Mouse (Mus musculus): ENCODE data around the gene 1700016K19Rik. TPM values are rescaled to one million over a fixed set of nuclear protein-coding genes. Genes with fewer than 3 reads are reported as not detected.

The 1700016K19Rik gene
- polyA plus RNA-seq, 1 experiment: not detected

GRCm38 (mm10) chr11:75985948-75986347 is 13.8 kb upstream of the 1700016K19Rik start:
- no peaks in the 10 kb centered on the region for H3K79me3 ChIP-seq (ENCODE audit: low read depth)
- peaks cover 12% of the 10 kb centered on the region for H3K27me3 ChIP-seq (ENCODE audit: control insufficient read depth, insufficient read depth, insufficient read length)
- TF ChIP-seq MYOG (IDR thresholded peaks at IDR 0.05; ENCODE audit: control insufficient read depth, extremely low read depth, insufficient read length) (no peak), MAX (IDR thresholded peaks at IDR 0.05) (no peak), FOSL1 (IDR thresholded peaks at IDR 0.05; ENCODE audit: insufficient read depth, low read length, poor library complexity, severe bottlenecking) (no peak), CTCF (IDR thresholded peaks at IDR 0.05; ENCODE audit: control insufficient read depth, insufficient read depth, insufficient read length) (no peak), CEBPB (IDR thresholded peaks at IDR 0.05; ENCODE audit: low read depth) (no peak), MYOD1 (IDR thresholded peaks at IDR 0.05; ENCODE audit: control insufficient read depth, insufficient read length, low read depth) (no peak), USF1 (IDR thresholded peaks at IDR 0.05; ENCODE audit: low read depth) (no peak)
- no peak overlapping the region for H3ac ChIP-seq (ENCODE audit: control insufficient read depth, insufficient read length, low read depth)
- H3K4me3 ChIP-seq (ENCODE audit: insufficient read depth, poor library complexity, severe bottlenecking): no peak overlapping the region
- no peaks in the 10 kb centered on the region for H3K79me2 ChIP-seq (ENCODE audit: control insufficient read depth, insufficient read depth)
- H3K36me3 ChIP-seq (ENCODE audit: control insufficient read depth, insufficient read depth): no peaks in the 10 kb centered on the region

- Histone ChIP-seq H3K27me3 (ENCODE audit: control insufficient read depth, insufficient read depth, insufficient read length) (peaks cover 15% of the 10 kb centered on the region), H3ac (ENCODE audit: control insufficient read depth, insufficient read length, low read depth) (no peak overlapping the region), H3K4me3 (ENCODE audit: insufficient read depth, poor library complexity, severe bottlenecking) (no peak overlapping the region), H3K79me3 (ENCODE audit: low read depth) (no peaks in the 10 kb centered on the region), H3K79me2 (ENCODE audit: control insufficient read depth, insufficient read depth) (no peaks in the 10 kb centered on the region), H3K36me3 (ENCODE audit: control insufficient read depth, insufficient read depth) (no peaks in the 10 kb centered on the region)
- TF ChIP-seq CTCF (IDR thresholded peaks at IDR 0.05; ENCODE audit: control insufficient read depth, insufficient read depth, insufficient read length): no peak
- no peak for TF ChIP-seq FOSL1 (IDR thresholded peaks at IDR 0.05; ENCODE audit: insufficient read depth, low read length, poor library complexity, severe bottlenecking)
- TF ChIP-seq MAX (IDR thresholded peaks at IDR 0.05): no peak
- TF ChIP-seq MYOD1 (IDR thresholded peaks at IDR 0.05; ENCODE audit: control insufficient read depth, insufficient read length, low read depth): no peak
- TF ChIP-seq MYOG (IDR thresholded peaks at IDR 0.05; ENCODE audit: control insufficient read depth, extremely low read depth, insufficient read length): no peak
Observed at GRCm38 (mm10) chr11:75990965-75991835, 8.5 kb upstream of the 1700016K19Rik start.

- Histone ChIP-seq H3K36me3 (ENCODE audit: control insufficient read depth, insufficient read depth) (no peaks in the 10 kb centered on the region), H3K4me3 (ENCODE audit: insufficient read depth, poor library complexity, severe bottlenecking) (no peak overlapping the region), H3K79me2 (ENCODE audit: control insufficient read depth, insufficient read depth) (no peaks in the 10 kb centered on the region), H3K27me3 (ENCODE audit: control insufficient read depth, insufficient read depth, insufficient read length) (peaks cover 15% of the 10 kb centered on the region), H3ac (ENCODE audit: control insufficient read depth, insufficient read length, low read depth) (no peak overlapping the region), H3K79me3 (ENCODE audit: low read depth) (no peaks in the 10 kb centered on the region)
- TF ChIP-seq USF1 (IDR thresholded peaks at IDR 0.05; ENCODE audit: low read depth): no peak
- no peak for TF ChIP-seq MAX (IDR thresholded peaks at IDR 0.05)
- TF ChIP-seq MYOG (IDR thresholded peaks at IDR 0.05; ENCODE audit: control insufficient read depth, extremely low read depth, insufficient read length): no peak
- no peak for TF ChIP-seq FOSL1 (IDR thresholded peaks at IDR 0.05; ENCODE audit: insufficient read depth, low read length, poor library complexity, severe bottlenecking)
- no peak for TF ChIP-seq CTCF (IDR thresholded peaks at IDR 0.05; ENCODE audit: control insufficient read depth, insufficient read depth, insufficient read length)
- no peak for TF ChIP-seq CEBPB (IDR thresholded peaks at IDR 0.05; ENCODE audit: low read depth)
- no peak for TF ChIP-seq MYOD1 (IDR thresholded peaks at IDR 0.05; ENCODE audit: control insufficient read depth, insufficient read length, low read depth)
Observed at GRCm38 (mm10) chr11:75991911-75992310, 7.8 kb upstream of the 1700016K19Rik start.

GRCm38 (mm10) chr11:75992481-75992880 is 7.2 kb upstream of the 1700016K19Rik start:
- Histone ChIP-seq H3K79me2 (ENCODE audit: control insufficient read depth, insufficient read depth) (no peaks in the 10 kb centered on the region), H3K4me3 (ENCODE audit: insufficient read depth, poor library complexity, severe bottlenecking) (no peak overlapping the region)

GRCm38 (mm10) chr11:75994357-75994756 is 5.4 kb upstream of the 1700016K19Rik start:
- Histone ChIP-seq H3K79me2 (ENCODE audit: control insufficient read depth, insufficient read depth) (no peaks in the 10 kb centered on the region), H3ac (ENCODE audit: control insufficient read depth, insufficient read length, low read depth) (no peak overlapping the region), H3K79me3 (ENCODE audit: low read depth) (no peaks in the 10 kb centered on the region), H3K27me3 (ENCODE audit: control insufficient read depth, insufficient read depth, insufficient read length) (peaks cover 9% of the 10 kb centered on the region), H3K36me3 (ENCODE audit: control insufficient read depth, insufficient read depth) (no peaks in the 10 kb centered on the region), H3K4me3 (ENCODE audit: insufficient read depth, poor library complexity, severe bottlenecking) (no peak overlapping the region)
- no peak for TF ChIP-seq MAX (IDR thresholded peaks at IDR 0.05)
- no peak for TF ChIP-seq FOSL1 (IDR thresholded peaks at IDR 0.05; ENCODE audit: insufficient read depth, low read length, poor library complexity, severe bottlenecking)
- no peak for TF ChIP-seq MYOD1 (IDR thresholded peaks at IDR 0.05; ENCODE audit: control insufficient read depth, insufficient read length, low read depth)
- TF ChIP-seq CEBPB (IDR thresholded peaks at IDR 0.05; ENCODE audit: low read depth): no peak
- TF ChIP-seq USF1 (IDR thresholded peaks at IDR 0.05; ENCODE audit: low read depth): no peak
- no peak for TF ChIP-seq MYOG (IDR thresholded peaks at IDR 0.05; ENCODE audit: control insufficient read depth, extremely low read depth, insufficient read length)
- TF ChIP-seq CTCF (IDR thresholded peaks at IDR 0.05; ENCODE audit: control insufficient read depth, insufficient read depth, insufficient read length): no peak

More at GRCm38 (mm10) chr11:75992481-75992880, 7.2 kb upstream of the 1700016K19Rik start:
- Histone ChIP-seq H3K27me3 (ENCODE audit: control insufficient read depth, insufficient read depth, insufficient read length) (peaks cover 15% of the 10 kb centered on the region), H3K79me3 (ENCODE audit: low read depth) (no peaks in the 10 kb centered on the region), H3ac (ENCODE audit: control insufficient read depth, insufficient read length, low read depth) (no peak overlapping the region), H3K36me3 (ENCODE audit: control insufficient read depth, insufficient read depth) (no peaks in the 10 kb centered on the region)
- no peak for TF ChIP-seq MYOD1 (IDR thresholded peaks at IDR 0.05; ENCODE audit: control insufficient read depth, insufficient read length, low read depth)
- no peak for TF ChIP-seq CEBPB (IDR thresholded peaks at IDR 0.05; ENCODE audit: low read depth)
- no peak for TF ChIP-seq USF1 (IDR thresholded peaks at IDR 0.05; ENCODE audit: low read depth)
- TF ChIP-seq MAX (IDR thresholded peaks at IDR 0.05): no peak
- TF ChIP-seq CTCF (IDR thresholded peaks at IDR 0.05; ENCODE audit: control insufficient read depth, insufficient read depth, insufficient read length): no peak
- TF ChIP-seq MYOG (IDR thresholded peaks at IDR 0.05; ENCODE audit: control insufficient read depth, extremely low read depth, insufficient read length): no peak
- no peak for TF ChIP-seq FOSL1 (IDR thresholded peaks at IDR 0.05; ENCODE audit: insufficient read depth, low read length, poor library complexity, severe bottlenecking)

Data from C2C12 (cell line).